Mouse (Mus musculus) c-Kit-positive CD71-positive TER-119-negative erythroid progenitor cells, embryonic 14.5 days (primary cell): ENCODE measurements around the gene Slc39a1.
A peak's percentile ranks its signal among the peaks of the same experiment; 100 is the strongest.
"Not testable (repeated sequence)": the region's sequence is repeated elsewhere in the genome, so short reads cannot be mapped to it uniquely, and the experiment has no call there.

Experiments used
- DNase-seq: peaks from one replicate; pipeline ENCODE4 v3.0.0-alpha.2; 2013; ENCODE audit warnings: low read depth

The Slc39a1 gene

GRCm38 (mm10) chr3:90265932-90266741 lies 18.2 kb downstream of the Slc39a1 start:
- no peak for DNase-seq

DNA sequence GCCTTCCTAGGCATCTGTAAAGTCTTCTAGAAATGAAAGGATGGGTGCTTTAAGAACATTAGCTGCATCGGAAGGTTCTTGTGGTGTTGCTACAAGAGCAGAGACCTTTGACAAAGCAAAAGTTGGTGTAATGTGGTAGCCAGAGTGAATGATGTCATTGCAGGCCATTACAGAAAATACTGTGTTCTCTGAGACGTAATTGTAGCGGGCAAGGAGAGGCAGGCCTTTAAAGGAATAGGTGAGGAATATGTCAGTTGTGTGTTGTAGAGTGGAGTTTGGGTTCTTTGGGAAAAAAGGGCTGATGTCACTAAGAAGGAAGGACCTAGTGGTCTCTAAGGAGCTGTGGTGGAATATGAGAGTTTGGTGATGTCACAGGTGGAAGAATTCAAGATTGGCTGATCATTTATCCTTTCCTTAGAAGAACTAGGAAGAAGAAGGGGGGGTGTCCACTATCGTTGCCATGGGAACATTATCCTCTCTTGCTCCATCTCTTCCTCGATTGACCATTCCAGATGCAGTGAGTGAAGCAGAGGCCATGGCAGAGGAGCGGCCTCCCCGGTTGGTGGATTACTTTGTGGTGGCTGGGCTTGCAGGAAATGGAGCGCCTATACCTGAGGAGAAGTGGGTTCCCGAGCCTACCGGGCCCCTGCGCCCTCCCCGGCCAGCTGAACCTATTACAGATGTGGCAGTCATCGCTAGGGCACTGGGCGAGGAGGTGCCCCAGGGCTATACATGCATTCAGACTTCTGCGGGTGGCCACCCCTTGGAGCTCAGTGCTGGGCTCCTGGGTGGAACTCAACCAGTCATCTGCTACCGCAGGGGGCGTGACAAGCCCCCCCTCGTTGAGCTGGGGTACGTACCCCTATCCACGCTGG lies 19.2 kb downstream of the Slc39a1 start:
- no peak for DNase-seq

- no peak for DNase-seq
Measured at GRCm38 (mm10) chr3:90268190-90268589, 20.2 kb downstream of the Slc39a1 start.

DNA sequence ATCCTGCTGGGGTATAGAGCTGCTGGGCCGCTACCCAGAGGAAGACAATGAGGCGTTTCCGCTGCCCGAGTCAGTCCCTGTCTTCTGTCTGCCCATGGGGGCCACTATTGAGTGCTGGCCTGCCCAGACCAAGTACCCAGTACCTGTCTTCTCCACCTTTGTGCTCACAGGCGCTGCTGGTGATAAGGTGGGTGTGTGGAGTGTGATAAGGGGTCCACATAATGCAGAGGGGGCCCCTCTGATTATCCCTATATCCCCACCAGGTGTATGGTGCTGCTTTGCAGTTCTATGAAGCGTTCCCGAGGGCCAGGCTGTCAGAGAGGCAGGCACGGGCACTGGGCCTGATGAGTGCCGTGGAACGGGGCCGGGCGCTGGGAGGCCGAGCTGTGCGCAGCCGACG lies 21.0 kb downstream of the Slc39a1 start:
- DNase-seq, result no peak

GRCm38 (mm10) chr3:90270784-90271183 lies 22.8 kb downstream of the Slc39a1 start:
- no peak for DNase-seq

- DNase-seq, result no peak
Measured at GRCm38 (mm10) chr3:90272170-90272569, 24.2 kb downstream of the Slc39a1 start.

GRCm38 (mm10) chr3:90273855-90274254 lies 25.9 kb downstream of the Slc39a1 start:
- no peak for DNase-seq

DNA sequence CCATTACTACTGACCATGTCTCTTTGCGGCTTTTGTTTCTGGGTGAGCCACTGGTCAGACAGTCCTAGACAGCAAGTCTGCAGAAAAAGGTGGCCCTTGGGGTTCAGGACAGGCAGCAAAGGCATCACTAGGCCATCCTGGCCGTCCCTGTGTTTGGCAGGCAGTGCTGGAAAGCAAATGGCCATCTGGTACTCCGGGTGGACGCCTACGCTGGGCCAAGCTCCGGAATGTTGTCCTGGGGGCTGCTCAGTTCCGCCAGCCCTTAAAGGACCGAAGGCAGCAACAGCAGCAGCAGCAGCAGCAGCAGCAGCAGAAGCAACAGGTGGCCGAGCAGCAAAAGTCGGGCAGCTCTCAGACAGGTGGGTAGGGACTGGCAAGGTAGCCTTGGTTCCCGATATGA lies 27.3 kb downstream of the Slc39a1 start:
- DNase-seq, result no peak

GRCm38 (mm10) chr3:90276858-90277257 lies 28.9 kb downstream of the Slc39a1 start:
- DNase-seq, result no peak

DNA sequence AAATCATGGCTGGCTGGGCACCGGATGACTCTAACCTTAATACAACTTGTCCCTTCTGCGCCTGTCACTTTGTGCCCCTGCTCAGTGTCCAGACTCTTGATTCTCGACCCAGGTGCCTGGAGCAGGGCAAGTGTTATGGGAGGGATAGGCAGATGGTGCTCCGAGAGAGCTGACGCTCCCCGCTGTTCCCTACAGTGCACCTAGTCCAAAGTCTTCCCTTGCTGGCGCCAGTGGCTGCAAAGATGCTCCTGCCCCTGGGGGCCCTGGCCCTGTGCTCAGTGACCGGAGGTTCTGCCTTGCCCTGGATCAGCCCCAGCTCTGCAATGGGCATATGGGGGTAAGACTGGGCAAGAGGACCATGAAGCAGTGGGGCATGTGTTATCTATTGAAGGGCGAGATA lies 29.8 kb downstream of the Slc39a1 start:
- DNase-seq, result no peak

GRCm38 (mm10) chr3:90278211-90278610 lies 30.2 kb downstream of the Slc39a1 start:
- no peak for DNase-seq

DNA sequence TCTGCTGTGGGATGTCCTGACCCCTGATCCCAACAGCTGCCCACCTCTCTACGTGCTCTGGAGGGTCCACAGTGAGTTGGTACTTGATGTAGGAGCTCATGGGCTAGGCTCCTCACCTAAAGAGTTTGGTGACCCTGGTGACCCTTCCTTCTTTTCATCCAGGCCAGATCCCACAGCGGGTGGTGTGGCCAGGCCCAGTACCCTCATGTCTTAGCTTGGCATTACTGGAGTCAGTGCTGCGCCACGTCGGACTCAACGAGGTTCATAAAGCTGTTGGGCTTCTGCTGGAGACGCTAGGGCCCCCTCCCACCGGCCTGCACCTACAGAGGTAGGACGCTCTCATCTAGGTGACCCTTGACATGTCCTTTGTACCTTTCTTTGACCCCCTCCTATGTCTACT lies 31.2 kb downstream of the Slc39a1 start:
- no peak for DNase-seq

GRCm38 (mm10) chr3:90279743-90280142 lies 31.8 kb downstream of the Slc39a1 start:
- DNase-seq, result no peak

DNA sequence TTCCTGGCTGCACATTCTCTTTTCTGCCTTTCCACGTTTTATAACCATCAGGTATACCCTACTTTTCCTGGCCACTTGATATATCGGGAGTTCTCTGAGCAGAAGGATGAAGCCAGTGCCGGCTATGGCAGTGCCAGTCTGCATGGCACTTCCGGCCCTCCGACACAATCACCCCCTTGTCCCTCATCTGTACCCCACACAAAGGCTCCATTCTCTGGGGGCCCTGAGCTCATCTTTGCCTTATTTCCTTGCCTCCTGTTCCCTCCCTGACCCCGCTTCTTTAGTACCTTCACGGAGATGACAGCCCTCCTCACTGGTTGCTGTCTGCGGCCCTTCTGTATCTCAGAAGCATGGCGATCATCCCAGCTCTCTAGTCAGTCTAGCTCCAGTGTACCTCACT lies 32.7 kb downstream of the Slc39a1 start:
- no peak for DNase-seq

DNA sequence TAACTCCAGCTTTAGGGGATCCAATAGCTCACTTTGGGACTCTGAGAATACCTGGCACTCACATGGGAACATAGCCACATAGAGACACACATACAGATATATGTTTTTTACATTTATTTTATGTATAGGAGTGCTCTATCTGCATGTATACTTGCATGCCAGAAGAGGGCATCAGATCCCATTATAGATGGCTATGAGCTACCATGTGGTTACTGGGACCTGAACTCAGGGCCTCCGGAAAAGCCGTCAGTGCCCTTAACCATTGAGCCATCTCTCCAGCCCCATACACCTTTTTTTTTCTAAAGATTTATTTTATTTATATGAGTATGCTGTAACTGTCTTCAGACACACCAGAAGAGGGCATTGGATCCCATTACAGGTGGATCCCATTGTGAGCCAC lies 36.2 kb downstream of the Slc39a1 start:
- DNase-seq, result no peak

- not testable (repeated sequence) for DNase-seq
Measured at GRCm38 (mm10) chr3:90289403-90289802, 41.4 kb downstream of the Slc39a1 start.

GRCm38 (mm10) chr3:90290602-90291001 lies 42.6 kb downstream of the Slc39a1 start:
- no peak for DNase-seq

DNA sequence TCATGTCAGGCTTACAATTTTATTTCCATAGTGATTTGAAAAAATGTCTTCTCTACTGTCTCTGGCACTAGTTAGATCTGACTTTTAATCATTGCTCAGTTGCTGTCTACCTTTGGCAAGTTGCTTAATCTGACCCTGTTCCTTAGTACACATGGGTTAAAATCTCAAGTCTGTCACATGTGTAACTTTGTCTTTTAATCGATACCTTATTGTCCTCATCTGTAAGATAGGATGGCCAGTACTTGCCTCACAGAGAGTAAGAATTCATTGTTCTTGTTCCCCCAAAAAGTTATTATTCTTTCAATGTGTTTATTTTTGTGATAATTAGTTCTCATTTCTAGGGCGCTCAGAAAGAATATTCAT lies 44.0 kb downstream of the Slc39a1 start:
- DNase-seq, result no peak

- DNase-seq, result peak; percentile 99
Measured at GRCm38 (mm10) chr3:90292345-90293275, 44.6 kb downstream of the Slc39a1 start, which contains the start of gene Gatad2b. TSS of gene Gatad2b (plus strand) at chr3:90293178.

- DNase-seq, result peak; percentile 34
Measured at GRCm38 (mm10) chr3:90293352-90294063, 45.5 kb downstream of the Slc39a1 start.

- peak; percentile 23 for DNase-seq
Measured at GRCm38 (mm10) chr3:90294064-90294440, 46.1 kb downstream of the Slc39a1 start.
